Mouse (Mus musculus) embryonic facial prominence, embryonic 11.5 days (tissue): ENCODE results near the gene Gpr107. TPM values are rescaled to one million over a fixed set of nuclear protein-coding genes. Genes with fewer than 3 reads are reported as not detected.

Source experiments
- ATAC-seq: fragments of 200-750 bp; cut with Nextera tagmentation; replicated peaks from 2 replicates; pipeline ENCODE4 v1.8.0; 2017; ENCODE audit warnings: low read depth; ENCODE audit not compliant: insufficient number of reproducible peaks, low FRiP score, low TSS enrichment
- DNase-seq: peaks from one replicate; pipeline ENCODE4 v3.0.0-alpha.2; 2015; ENCODE audit warnings: low spot score
- H3K27ac ChIP-seq: fragments of 300-500 bp; sonication (generic); replicated peaks from 2 replicates; pipeline ENCODE4 v1.5.1; 2014; ENCODE audit warnings: mild to moderate bottlenecking, low read depth, low read length, control low read depth
- H3K27me3 ChIP-seq: fragments of 300-500 bp; sonication (generic); 2 replicates; pipeline ENCODE4 v1.6.1; 2014; ENCODE audit warnings: mild to moderate bottlenecking, low read length, moderate library complexity, mixed read lengths; ENCODE audit not compliant: control insufficient read depth, insufficient read depth
- H3K36me3 ChIP-seq: fragments of 300-500 bp; sonication (generic); replicated peaks from 2 replicates; pipeline ENCODE4 v1.6.1; 2014; ENCODE audit warnings: low read depth, mild to moderate bottlenecking, low read length, moderate library complexity, mixed read lengths; ENCODE audit not compliant: control insufficient read depth, insufficient read depth
- H3K4me1 ChIP-seq: fragments of 300-500 bp; sonication (generic); 2 replicates; pipeline ENCODE4 v1.6.1; 2014; ENCODE audit warnings: low read length, mixed read lengths; ENCODE audit not compliant: control insufficient read depth, insufficient read depth
- H3K4me2 ChIP-seq: fragments of 300-500 bp; sonication (generic); 2 replicates; pipeline ENCODE4 v1.6.1; 2014; ENCODE audit warnings: low read depth, mild to moderate bottlenecking, control low read depth, low read length, moderate library complexity
- H3K4me3 ChIP-seq: fragments of 300-500 bp; sonication (generic); 2 replicates; pipeline ENCODE4 v1.5.1; 2014; ENCODE audit warnings: low read depth, low read length, control low read depth
- H3K9ac ChIP-seq: fragments of 300-500 bp; sonication (generic); replicated peaks from 2 replicates; pipeline ENCODE4 v1.6.1; 2014; ENCODE audit warnings: mild to moderate bottlenecking, control low read depth, low read length
- H3K9me3 ChIP-seq: fragments of 300-500 bp; sonication (generic); replicated peaks from 2 replicates; pipeline ENCODE4 v1.6.1; 2016; ENCODE audit warnings: mild to moderate bottlenecking, low read length, inconsistent platforms, mixed read lengths; ENCODE audit not compliant: control insufficient read depth
- WGBS: fragments of 180-500 bp; shearing (Covaris S2); extraction: QIAGEN DNeasy Blood & Tissue Kit; methylation state at CpG from one replicate; pipeline ENCODE4 v1.1.7; 2014; 5-methylcytosine and 5-hydroxymethylcytosine counted together
- polyA plus RNA-seq: library from polyadenylated mRNA; unstranded; fragments of >200 nt; fragmentation: Nextera tagmentation; extraction: Ambion mirVana; gene quantifications from 2 replicates; pipeline ENCODE4 v1.2.1, GENCODE M21; 2014

Gene Gpr107
- polyA plus RNA-seq, 1 experiment from 2014 or later = 23.1 TPM

DNA sequence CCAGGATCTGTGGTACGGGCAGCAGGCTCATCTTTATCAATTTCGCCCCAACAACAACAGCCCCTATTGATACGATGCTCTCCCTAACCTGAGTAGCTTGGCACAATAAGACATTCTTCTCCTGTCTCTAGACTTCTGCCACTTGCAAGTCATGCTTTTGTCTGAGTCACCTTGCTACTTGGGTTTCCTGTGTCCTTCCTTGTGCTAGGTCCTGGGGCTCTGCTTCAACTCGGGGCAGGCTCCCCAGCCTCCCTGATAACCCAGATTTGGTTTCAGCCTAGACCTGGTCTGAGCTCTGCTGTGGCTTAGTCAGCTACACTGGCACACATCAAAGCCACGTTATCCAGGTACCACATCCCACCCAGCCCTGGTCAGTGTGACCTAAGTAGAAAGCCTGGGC lies 69.5 kb downstream of the Gpr107 start:
- H3K27me3 ChIP-seq = no peaks in the 10 kb centered on the region
- WGBS = 82% methylated on average over 5 of the region's 5 CpGs
- ATAC-seq = no peak
- no peaks in the 10 kb centered on the region for H3K36me3 ChIP-seq
- H3K9me3 ChIP-seq = peaks cover 7% of the 10 kb centered on the region
- no peak overlapping the region for H3K4me3 ChIP-seq
- H3K27ac ChIP-seq = no peak overlapping the region
- H3K9ac ChIP-seq = no peak overlapping the region
- H3K4me2 ChIP-seq = no peak overlapping the region
- DNase-seq = no peak
- no peaks in the 10 kb centered on the region for H3K4me1 ChIP-seq

DNA sequence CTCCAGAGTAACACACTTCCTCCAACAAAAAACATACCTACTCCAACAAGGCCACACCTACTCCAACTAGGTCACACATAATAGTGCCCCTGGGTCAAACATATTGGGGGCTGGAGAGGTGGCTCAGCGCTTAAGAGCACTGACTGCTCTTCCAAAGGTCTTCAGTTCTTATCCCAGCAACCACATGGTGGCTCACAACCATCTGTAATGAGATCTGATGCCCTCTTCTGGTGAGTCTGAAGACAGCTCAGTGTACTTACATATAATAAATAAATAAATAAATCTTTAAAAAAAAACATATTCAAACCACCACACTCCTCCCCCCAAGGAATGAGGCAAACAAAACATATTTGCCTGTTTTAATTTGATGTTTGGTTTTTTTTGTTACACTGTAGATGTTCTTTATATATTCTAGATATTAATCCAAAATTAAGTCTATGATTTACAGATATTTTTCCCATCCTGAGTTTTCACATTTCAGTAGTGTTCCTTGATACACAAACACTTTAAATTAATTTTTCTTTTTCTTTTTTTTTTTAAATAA lies 76.7 kb downstream of the Gpr107 start:
- Histone ChIP-seq H3K9me3 (peaks cover 7% of the 10 kb centered on the region), H3K36me3 (no peaks in the 10 kb centered on the region), H3K4me1 (no peaks in the 10 kb centered on the region), H3K9ac (no peak overlapping the region), H3K27me3 (no peaks in the 10 kb centered on the region), H3K27ac (no peak overlapping the region), H3K4me2 (no peak overlapping the region), H3K4me3 (no peak overlapping the region)
- 52% methylated on average over 1 of the region's 1 CpGs for WGBS
- ATAC-seq = no peak
- no peak for DNase-seq

DNA sequence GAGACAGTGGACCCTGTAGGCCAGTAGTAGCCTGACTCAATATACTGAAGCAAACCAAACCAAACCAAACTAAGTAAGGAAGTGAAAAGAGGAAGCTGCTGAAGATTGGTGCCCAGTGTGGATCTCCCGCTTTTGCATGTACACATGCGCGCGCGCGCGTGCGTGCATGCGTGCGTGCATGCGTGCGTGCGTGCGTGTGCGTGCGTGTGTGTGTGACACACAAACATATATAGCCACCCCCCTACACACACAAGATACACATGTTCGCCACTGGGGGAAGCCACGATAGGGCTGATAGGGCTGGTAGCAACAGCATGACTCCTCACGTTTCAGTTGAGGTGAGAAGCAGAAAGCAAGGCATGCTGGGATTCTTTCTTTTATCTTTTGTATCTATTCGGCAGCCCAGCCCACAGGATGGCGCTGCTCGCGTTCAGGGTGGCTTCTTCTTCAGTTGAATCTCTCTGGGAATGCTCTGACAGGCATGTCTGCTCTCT lies 87.1 kb downstream of the Gpr107 start:
- peak; percentile 63 for DNase-seq
- H3K4me3 ChIP-seq = no peak overlapping the region

DNA sequence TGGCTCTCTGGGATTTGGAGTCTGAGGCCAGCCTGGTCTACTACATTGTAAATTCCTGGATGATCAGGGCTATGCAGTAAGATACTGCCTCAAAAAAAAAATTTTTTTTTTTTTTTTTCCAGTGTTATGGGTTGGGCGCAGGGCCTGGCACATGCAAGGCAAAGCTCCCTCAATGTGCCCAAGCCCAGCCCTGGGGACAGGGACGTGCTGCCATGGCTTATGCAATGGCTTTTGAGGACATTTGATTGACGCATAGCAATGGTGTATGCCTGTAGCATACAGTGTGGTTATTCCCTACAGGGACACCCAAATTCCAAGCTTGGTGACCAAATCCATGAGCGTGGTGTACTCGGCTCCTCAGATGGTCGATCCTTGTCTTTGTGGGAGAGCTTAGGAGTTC lies 87.7 kb downstream of the Gpr107 start:
- Histone ChIP-seq H3K27me3 (no peaks in the 10 kb centered on the region), H3K27ac (no peak overlapping the region), H3K4me1 (no peaks in the 10 kb centered on the region), H3K4me2 (no peak overlapping the region; the same call in 1 of the 2 replicates), H3K9ac (no peak overlapping the region), H3K4me3 (no peak overlapping the region), H3K36me3 (no peaks in the 10 kb centered on the region), H3K9me3 (no peaks in the 10 kb centered on the region)
- ATAC-seq (no peak), DNase-seq (no peak)
- WGBS = 74% methylated on average over 6 of the region's 6 CpGs

More for the DNA sequence above, 87.1 kb downstream of the Gpr107 start:
- H3K9ac ChIP-seq = no peak overlapping the region
- no peaks in the 10 kb centered on the region for H3K36me3 ChIP-seq
- H3K4me2 ChIP-seq = no peak overlapping the region; the same call in 1 of the 2 replicates
- no peak for ATAC-seq
- no peak overlapping the region for H3K27ac ChIP-seq
- H3K27me3 ChIP-seq = no peaks in the 10 kb centered on the region
- no peaks in the 10 kb centered on the region for H3K9me3 ChIP-seq
- 33% methylated on average over 23 of the region's 23 CpGs for WGBS
- no peaks in the 10 kb centered on the region for H3K4me1 ChIP-seq

DNA sequence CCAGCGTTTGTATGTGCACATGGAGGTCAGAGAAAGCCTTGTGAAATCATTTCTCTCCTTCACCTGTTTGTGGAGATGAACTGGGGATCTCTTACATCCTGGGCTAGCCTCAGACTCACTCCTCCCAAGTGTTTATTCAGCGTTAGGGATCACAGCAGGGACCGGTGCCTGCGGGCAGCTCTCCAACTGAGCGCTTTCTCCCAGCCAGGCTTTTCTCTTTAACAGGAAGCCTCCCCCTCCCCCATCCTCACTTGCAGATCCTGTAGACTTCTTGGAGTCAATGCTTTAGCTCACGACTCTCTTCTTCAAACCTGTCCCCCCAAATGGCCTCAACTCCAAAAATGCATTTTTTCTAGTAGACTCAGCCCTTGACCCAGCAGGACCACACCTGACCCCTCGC lies 89.5 kb downstream of the Gpr107 start:
- no peak overlapping the region for H3K4me2 ChIP-seq
- ATAC-seq (no peak), DNase-seq (peak; percentile 58)
- WGBS = 8% methylated on average over 7 of the region's 7 CpGs
- H3K4me1 ChIP-seq = no peaks in the 10 kb centered on the region
- H3K9me3 ChIP-seq = no peaks in the 10 kb centered on the region
- no peak overlapping the region for H3K27ac ChIP-seq
- no peak overlapping the region for H3K4me3 ChIP-seq
- H3K9ac ChIP-seq = no peak overlapping the region
- no peaks in the 10 kb centered on the region for H3K27me3 ChIP-seq
- H3K36me3 ChIP-seq = no peaks in the 10 kb centered on the region

DNA sequence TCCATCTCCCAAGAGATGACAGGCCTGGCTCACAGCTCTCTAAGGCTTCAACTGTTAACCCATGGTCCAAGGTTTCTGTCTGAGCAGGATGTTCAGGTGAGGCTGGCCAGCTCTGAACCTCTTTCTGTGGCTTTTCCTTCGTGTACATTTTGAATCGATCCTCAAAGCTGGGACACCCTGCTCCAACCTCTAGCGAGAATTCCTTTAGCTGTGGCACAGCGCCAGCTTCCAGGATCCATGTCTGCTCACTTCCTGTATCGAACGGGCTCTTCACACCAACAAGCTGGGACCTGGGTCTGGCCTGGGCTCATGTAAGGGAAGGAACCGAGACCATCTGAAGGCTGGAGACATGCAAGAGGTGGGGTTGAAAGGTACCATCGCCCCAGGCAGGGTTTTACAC lies 92.1 kb downstream of the Gpr107 start:
- Histone ChIP-seq H3K27me3 (no peaks in the 10 kb centered on the region), H3K4me3 (no peak overlapping the region), H3K9me3 (no peaks in the 10 kb centered on the region), H3K9ac (no peak overlapping the region; the same call in 1 of the 2 replicates), H3K4me1 (peaks cover 2% of the 10 kb centered on the region; the same call in 1 of the 2 replicates), H3K36me3 (no peaks in the 10 kb centered on the region), H3K4me2 (no peak overlapping the region), H3K27ac (no peak overlapping the region)
- DNase-seq = no peak
- 81% methylated on average over 8 of the region's 8 CpGs for WGBS
- no peak for ATAC-seq

DNA sequence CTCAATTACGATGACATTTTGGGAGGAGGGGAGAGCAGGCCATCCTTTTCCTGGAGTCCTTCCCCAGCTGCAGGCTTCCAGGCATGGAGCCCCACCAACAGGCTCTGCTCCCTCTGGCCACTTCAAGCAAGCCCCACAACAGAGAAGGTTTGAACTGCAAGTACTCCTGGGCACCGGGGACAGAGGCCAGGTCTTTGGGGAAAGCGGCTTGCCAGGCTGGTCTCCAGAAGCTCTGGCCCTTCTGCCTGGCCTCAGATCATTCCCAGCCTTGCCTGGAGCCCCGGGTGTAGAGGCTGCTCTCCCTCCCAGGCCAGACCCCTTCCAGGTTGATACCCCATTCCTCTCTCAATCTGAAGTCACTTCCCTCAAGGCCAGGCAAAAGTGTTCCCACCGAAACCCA lies 92.9 kb downstream of the Gpr107 start:
- no peak overlapping the region for H3K27ac ChIP-seq
- no peaks in the 10 kb centered on the region for H3K9me3 ChIP-seq
- no peaks in the 10 kb centered on the region for H3K27me3 ChIP-seq
- H3K4me3 ChIP-seq = peak overlapping the region; percentile 90
- peak; percentile 7; the same call in 1 of the 2 replicates for ATAC-seq
- H3K36me3 ChIP-seq = no peaks in the 10 kb centered on the region
- peaks cover 2% of the 10 kb centered on the region; the same call in 1 of the 2 replicates for H3K4me1 ChIP-seq
- WGBS = 7% methylated on average over 5 of the region's 5 CpGs
- peak overlapping the region; percentile 96 for H3K9ac ChIP-seq
- peak overlapping the region; percentile 90 for H3K4me2 ChIP-seq
- DNase-seq = no peak

DNA sequence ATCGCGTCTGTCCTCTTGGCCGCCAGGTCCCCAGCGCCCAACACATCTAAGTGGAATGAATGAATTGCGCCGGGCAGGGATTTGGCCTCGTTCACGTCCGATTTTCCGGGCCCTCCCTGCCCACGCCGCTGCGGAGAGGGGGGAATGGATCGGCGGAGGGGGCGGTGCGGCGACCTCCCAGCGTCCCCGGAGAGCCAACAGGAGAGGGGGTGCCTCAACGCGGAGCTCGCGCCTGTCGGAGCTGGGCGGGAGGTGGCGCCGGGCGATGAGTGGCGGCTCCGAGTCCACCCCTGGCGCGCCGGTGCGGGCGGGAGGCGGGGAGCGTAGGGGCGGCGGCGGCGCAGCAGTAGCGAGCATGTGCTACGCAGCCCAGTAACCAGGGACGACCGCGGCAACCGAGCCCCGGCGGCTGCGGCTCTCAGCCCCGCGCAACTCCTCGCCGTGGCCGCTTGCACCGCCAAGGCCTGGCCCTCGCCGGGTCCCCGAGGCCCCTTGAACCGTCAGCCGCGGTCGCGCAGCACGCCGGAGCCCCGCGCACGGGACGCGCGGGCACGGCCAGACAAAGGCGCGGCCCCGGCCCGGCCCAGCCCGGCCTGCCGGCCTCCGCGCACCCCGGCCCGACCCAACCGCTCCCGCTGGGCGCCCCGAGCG lies 93.5 kb downstream of the Gpr107 start, which contains the start of gene Ncs1:
Gene Ncs1, plus strand, starts transcription at position 333 of the 651 bp plus-strand sequence.
- Histone ChIP-seq H3K27ac (peak within 1 kb of the TSS; percentile 78), H3K9me3 (no peaks in the 10 kb centered on the region), H3K4me3 (peak within 1 kb of the TSS; percentile 90), H3K27me3 (no peaks in the 10 kb centered on the region), H3K4me1 (peaks cover 2% of the 10 kb centered on the region; the same call in 1 of the 2 replicates), H3K9ac (peak within 1 kb of the TSS; percentile 96), H3K4me2 (peak within 1 kb of the TSS; percentile 90), H3K36me3 (no peaks in the 10 kb centered on the region)
- DNase-seq (peak; percentile 80), ATAC-seq (peak; percentile 85)
- WGBS = under 1% methylated on average over 75 of the region's 89 CpGs
